Mouse (Mus musculus): Measurements from ENCODE around the gene Rsad1. TPM values are rescaled to one million over a fixed set of nuclear protein-coding genes. Genes with fewer than 3 reads are reported as not detected.

The Rsad1 gene
- total RNA-seq (2017): 1.6 to 4.8 TPM (median 3.1 TPM) in 3 replicates

DNA sequence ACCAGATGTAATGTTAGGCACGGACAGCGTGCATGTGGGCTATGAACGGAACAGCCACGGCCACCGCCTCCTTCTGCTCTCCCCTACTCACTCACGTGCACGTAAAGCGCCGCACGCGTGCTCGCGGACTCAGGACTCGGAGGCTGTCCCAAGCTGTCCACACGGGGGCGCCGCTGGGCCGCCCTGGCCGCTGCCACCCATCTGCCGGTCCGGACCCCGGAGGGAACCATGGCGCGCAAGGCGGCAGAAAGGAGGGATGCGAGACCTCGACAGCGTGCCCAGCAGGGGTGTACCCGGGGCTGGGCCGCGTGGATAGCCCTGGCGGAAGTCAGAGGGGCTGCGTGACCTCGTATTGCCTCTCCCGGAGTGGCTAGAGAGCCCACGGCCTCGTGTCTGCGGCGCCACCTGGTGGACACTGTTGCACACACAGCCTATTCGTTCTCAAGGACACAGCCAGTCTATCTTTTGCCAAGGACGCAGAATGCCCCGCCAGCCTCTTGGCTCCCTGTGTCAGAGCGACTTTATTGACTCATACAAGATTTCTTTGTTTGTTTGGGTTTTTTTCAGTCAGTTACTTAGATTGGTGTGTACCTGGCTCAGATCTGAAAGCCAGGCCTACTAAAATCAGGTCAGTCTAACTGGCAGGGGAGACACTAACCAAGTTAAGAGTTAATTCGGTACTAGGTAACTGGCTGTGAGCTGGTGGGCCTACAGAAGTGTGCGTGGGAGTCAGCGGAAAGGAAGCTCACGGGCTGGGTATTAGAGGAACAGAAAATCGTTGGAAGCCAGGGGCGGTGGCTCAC, at the start of gene Rsad1:
TSS of gene Rsad1 (minus strand) at position 368 of the 803 bp plus-strand sequence.
- peak; percentile 91 for ATAC-seq (replicated peaks; ENCODE audit: insufficient number of reproducible peaks, low FRiP score, low TSS enrichment, poor library complexity, severe bottlenecking)

DNA sequence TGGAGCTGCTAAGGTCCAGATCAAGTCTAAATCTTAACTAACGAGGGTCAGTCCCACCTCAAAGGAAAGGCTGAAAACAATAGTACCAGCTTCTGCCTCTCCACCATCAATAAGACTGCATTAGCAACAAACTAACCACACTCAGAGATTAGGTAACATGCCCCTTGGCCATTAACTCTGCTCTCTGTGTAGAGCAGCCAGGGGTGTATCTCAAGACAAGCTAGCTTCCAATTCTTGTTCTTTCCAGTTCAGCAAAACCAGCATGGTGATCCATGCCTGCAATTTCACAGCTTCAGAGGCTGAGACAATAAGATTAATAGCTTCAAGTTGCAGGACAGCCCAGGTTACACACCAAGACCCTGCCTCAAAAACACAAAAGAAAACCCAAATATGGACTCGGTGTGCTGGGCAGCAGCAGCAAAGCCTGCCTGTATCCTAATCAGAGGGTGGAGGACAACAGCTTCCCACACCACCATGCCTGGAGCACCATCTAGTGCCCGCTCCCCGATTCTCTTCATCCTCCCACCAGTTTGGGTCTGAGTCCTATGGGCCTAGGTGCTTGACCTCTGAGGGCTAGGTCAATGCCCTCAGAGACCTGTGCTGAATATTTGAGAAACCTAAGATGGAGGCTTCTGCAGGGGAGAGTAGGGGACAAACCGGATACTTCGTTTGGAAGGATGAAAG, 49.5 kb upstream of the Rsad1 start:
- no peak for ATAC-seq (replicated peaks; ENCODE audit: insufficient number of reproducible peaks, low FRiP score, low TSS enrichment, poor library complexity, severe bottlenecking)

DNA sequence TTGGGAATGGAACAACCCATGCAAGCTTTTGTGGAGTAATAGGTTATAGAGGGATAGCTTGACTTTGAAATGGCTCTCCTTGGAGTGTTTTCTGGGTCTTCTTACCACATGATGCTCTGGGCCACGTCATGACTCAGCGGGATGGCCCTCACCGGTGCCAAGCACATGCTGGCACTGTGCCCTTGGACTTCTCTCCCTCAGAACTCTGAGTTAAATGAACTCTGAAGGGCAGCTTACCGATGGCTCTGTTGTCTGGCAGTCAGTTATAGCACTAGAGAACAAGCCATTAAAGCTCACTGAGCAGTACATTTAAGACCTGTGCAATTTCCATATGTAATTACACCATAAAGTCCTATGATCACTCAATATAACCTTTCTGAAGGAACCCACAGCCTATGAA, 48.3 kb upstream of the Rsad1 start:
- no peak for ATAC-seq (replicated peaks; ENCODE audit: insufficient number of reproducible peaks, low FRiP score, low TSS enrichment, poor library complexity, severe bottlenecking)

DNA sequence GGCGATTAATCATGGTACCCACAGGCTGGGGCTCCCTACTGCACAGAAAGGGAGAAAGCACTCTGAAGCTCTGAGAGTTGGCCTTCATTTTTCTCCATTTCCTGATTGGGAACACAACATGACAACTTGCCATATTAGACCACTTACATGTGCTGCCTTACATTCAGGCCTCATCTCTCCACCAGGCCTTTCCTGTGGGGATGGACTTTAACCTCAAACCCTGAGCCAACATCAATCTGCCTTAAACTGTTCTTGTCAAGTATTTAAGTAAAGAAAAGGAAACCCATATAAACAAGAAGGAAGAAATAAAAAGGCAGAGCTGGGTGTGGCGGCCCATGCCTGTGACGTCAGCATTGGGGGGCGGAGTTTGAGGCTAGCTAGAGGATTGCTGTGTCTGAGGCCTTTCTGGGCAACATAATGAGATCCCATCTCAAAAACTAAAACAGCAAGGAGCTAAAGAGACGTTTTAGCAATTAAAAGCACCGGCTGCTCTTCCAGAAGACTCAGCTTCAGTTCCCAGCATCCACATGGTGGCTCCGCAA, 47.3 kb upstream of the Rsad1 start:
- peak; percentile 72; the same call in 1 of the 2 replicates for ATAC-seq (replicated peaks; ENCODE audit: insufficient number of reproducible peaks, low FRiP score, low TSS enrichment, poor library complexity, severe bottlenecking)

DNA sequence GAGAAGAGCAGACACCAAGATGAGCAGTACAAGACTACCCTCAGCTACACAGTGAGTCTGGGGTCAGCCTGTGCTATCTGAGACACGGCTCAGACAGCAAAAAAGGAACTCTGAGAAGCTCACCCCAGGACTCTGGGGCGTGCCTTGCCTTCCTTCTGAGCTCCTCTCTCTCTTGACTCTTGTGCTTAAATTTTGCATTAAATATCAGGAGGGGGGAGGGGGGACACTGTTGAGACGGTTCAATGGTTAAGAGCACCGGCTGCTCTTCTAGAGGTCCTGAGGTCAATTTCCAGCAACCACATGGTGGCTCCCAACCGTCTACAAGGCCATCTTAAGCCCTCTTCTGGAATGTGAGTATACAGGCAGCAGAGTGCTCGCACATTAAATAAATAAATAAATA, 38.5 kb upstream of the Rsad1 start:
- no peak for ATAC-seq (replicated peaks; ENCODE audit: insufficient number of reproducible peaks, low FRiP score, low TSS enrichment, poor library complexity, severe bottlenecking)

DNA sequence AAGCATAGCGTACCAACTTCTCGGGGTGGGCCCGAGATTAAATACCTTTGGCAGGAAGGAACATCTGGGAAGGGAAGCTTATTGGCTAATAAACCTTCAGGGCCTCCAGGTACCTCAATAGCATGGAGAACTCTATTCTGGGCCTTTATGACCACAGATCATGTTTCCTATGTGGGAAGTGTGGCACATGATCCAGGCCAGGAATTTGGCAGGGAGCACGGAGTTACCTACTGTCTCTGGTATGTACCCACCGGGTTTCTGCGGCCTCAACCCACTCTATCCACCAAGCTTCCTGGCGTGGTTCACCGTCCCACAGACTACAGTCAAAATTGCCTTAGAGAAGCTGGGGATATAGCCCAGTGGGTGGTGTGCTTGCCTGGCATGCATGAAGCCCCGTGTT, 36.0 kb upstream of the Rsad1 start:
- ATAC-seq (replicated peaks; ENCODE audit: insufficient number of reproducible peaks, low FRiP score, low TSS enrichment, poor library complexity, severe bottlenecking): no peak

DNA sequence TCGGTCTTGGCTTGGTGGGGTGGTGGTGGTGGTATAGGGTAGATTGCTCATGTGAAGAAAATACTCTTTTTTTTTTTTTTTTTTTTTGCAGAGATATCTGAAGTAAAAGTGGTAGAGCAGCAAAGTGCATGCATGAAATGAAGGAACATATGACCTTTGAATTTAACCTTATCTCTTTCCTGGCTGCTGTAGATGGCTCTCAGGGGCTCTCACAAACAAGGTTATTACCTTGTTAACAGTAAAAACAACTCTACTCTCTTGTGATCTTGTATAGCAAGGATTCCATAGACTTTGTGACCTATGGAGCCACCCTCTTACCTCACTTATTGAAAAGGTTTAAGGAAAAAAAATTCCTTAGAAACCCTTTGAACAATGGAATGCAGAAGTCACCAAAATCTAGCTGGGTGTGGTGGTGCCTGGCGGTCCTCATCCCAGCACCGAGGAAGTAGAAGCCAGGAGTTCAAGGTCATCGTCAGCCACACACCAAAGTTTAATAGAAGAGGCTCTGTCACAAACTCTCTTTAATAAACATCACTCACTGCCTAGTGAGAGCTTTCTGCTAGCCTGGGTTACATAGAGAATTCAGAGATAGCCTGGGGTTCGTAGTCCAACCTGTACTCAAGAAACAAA, 31.2 kb upstream of the Rsad1 start:
- no peak for ATAC-seq (replicated peaks; ENCODE audit: insufficient number of reproducible peaks, low FRiP score, low TSS enrichment, poor library complexity, severe bottlenecking)

DNA sequence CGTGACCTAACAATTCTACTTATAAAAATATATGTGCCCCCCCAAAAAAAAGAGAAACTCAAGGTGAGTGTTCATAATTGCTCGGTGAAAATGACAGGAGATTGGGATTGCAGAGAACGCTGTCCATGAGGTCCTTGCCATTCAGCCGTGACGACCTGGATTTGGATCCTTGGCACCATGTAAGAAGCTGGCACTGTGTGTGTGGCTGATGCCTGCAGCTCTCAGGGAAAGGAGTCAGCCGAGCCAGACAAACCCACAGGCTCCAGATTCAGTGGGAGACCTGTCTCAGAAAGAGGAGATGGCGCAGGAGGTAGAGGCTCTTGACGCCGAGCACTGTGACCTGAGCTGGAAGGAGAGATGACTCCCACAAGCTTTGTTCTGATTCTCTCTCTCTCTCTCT, 27.3 kb upstream of the Rsad1 start:
- ATAC-seq (replicated peaks; ENCODE audit: insufficient number of reproducible peaks, low FRiP score, low TSS enrichment, poor library complexity, severe bottlenecking): no peak

DNA sequence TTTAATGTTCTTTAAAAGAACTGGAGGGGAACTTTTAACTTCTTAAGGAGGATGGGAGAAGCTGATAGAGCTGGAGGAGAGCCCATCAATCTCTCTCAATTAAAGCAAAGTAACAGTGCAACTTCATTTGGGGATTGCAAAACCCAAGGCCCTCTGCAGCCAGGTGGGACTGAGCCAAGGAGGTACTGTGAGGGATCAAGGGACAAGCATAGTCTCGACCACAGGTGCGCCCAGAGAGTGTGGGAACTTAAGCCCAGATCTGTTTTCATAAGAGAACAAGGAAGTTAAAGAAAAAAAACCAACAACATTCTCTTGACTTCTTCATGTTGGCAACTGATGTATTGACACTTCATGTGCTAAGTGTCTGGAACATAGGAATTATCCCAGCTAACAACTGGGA, 26.0 kb upstream of the Rsad1 start:
- no peak for ATAC-seq (replicated peaks; ENCODE audit: insufficient number of reproducible peaks, low FRiP score, low TSS enrichment, poor library complexity, severe bottlenecking)

DNA sequence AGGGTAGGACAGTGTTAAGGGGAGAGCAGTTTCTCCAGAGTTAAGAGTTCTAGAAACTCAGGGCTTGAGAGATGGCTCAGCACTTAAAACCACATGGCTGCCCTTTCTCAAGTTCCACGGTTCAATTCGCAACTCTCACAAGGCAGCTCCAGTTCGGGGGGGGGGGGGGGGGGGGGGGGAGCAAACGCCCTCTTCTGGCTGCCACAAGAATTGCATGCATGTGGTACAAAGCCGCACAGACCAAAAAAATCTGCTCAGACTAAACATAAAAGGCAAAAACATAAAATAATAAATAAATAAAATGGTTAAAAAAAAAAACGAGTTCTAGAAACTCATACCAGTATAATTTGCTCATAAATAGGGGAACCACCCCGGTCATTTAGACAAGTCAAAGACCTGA, 25.5 kb upstream of the Rsad1 start:
- ATAC-seq (replicated peaks; ENCODE audit: insufficient number of reproducible peaks, low FRiP score, low TSS enrichment, poor library complexity, severe bottlenecking): no peak

DNA sequence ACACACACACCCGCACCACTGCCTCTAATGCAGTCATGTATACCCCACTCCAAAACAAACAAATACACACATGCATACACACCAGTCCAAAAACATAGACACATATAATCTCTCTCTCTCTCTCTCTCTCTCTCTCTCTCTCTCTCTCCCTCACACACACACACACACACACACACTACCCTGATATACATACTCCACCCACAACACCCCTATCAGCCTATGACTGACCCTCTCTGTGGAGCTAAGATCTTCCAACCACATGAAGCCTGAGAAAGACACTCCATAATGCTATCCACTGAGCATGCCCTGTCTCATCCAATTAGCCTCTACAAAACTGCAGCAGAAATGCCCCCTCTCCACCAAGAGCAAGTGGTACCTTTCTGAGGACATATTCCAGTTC, 22.8 kb upstream of the Rsad1 start:
- no peak for ATAC-seq (replicated peaks; ENCODE audit: insufficient number of reproducible peaks, low FRiP score, low TSS enrichment, poor library complexity, severe bottlenecking)

DNA sequence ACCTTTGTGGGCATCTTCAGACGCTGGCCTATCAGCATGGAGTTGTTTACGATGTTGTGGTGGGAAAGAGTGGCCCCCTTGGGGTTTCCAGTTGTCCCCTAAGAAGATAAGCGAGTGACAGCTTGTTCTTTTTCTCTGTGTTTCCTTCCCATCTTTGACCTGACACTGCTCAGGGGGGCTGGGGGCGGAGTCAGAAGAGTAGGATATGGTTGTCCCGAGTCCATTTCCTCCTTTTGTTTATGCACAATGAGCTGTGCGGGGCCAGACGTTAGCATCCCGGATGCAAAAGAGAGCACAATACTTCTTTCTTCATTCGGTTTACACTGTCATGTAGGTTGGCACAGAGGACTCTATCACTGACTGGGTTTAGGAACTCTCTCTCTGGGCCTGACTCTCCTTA, 21.6 kb upstream of the Rsad1 start:
- ATAC-seq (replicated peaks; ENCODE audit: insufficient number of reproducible peaks, low FRiP score, low TSS enrichment, poor library complexity, severe bottlenecking): no peak

DNA sequence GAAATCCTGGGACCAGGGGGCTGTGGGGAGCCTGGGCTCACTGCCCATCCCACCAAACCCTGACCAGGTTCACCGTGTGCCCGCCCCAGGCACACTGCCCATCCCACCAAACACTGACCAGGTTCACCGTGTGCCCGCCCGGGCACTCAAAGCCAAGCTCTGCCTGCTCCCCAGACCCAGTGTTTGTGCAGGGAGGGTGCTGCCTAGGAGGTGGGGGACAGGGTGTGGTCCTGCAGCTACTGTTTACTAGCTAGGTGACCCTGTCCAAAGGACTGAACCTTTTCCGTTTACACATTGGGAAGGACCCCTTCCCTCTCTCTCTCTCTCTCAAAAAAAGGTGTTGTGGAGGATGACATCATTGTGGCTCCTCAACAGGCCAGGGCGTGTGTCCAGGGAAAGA, 18.3 kb upstream of the Rsad1 start:
- no peak for ATAC-seq (replicated peaks; ENCODE audit: insufficient number of reproducible peaks, low FRiP score, low TSS enrichment, poor library complexity, severe bottlenecking)

DNA sequence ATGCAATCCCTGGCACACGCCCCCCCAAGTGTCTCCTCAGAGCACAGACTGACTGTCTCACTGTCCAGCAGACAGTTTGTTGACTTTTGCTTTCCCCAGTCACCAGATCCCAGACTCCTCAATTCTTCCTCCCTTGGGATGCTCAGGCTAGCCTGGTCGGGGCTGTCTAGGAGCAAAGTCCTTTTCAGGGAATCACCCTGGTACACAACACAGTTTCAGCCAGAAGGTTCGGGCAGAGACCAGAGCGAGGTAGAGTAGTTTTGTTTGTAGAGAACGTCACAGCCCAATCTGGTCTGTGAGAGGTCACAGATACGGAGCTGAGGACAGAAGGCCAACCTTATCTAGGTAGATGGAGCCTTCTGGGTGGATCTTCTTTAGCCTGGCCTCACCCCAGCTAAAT, 17.5 kb upstream of the Rsad1 start:
- ATAC-seq (replicated peaks; ENCODE audit: insufficient number of reproducible peaks, low FRiP score, low TSS enrichment, poor library complexity, severe bottlenecking): no peak

DNA sequence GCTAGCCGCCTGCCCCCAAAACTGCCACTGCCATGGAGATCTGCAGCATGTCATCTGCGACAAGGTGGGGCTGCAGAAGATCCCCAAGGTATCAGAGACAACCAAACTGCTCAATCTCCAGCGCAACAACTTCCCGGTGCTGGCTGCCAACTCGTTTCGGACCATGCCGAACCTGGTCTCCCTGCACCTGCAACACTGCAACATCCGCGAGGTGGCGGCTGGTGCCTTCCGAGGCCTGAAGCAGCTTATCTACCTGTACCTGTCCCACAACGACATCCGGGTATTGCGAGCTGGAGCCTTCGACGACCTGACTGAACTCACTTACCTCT, 16.1 kb upstream of the Rsad1 start:
- ATAC-seq (replicated peaks; ENCODE audit: insufficient number of reproducible peaks, low FRiP score, low TSS enrichment, poor library complexity, severe bottlenecking): no peak

DNA sequence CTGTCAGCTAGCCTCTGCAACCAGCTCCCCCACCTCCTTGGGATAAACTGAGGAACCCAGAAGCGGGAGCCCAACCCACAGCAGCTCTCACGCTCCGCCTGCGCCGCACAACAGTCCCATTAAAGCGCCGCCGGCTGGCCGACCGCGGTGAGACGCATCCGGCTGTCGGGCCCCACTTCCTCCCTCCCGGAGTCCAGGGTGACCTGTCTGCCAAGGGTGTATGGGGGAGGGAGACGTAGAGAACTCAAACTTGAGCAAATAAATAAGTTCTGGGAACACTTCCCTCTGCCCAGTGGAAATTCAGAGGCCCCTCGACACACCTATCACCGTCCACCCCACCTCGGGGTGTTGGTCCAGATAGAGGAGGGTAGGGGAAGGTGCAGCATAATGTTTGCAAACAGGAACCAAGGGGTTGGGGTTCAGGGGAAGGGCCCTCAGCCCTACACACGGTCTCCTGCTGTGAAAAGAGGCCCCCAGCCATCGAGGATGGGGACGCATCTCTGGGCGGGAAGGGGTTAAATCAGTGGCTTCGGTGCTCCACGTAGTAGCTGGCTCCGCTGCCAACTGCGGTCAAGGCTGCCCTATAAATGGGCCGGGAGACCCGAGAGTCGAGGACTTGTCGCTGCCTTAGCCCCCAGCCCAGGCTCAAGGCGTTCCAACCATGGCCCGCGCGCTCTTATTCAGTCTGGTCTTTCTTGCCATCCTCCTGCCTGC, 15.5 kb upstream of the Rsad1 start, which contains the start of gene Chad:
TSS of gene Chad (plus strand) at position 611 of the 714 bp plus-strand sequence.
- peak; percentile 40; the same call in 1 of the 2 replicates for ATAC-seq (replicated peaks; ENCODE audit: insufficient number of reproducible peaks, low FRiP score, low TSS enrichment, poor library complexity, severe bottlenecking)

DNA sequence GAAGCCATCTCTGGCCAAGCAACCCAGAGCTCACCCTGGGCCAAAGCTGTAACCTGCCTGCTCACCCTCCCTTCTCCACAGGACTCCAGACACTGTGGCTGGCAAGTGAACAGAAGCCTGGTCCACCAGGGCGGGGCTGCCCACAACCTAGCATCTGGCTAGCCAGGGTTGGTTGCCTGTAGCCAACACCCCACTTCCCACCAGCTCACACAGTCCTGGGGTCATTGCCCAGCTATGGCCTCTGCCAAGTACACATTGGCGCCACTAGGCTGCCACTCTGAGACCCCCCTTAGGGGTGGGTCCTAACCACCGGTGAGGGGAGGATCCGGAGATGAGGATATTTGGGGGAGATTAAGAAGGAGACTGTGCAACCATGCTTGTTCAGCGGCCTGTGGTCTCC, 14.8 kb upstream of the Rsad1 start:
- ATAC-seq (replicated peaks; ENCODE audit: insufficient number of reproducible peaks, low FRiP score, low TSS enrichment, poor library complexity, severe bottlenecking): no peak

DNA sequence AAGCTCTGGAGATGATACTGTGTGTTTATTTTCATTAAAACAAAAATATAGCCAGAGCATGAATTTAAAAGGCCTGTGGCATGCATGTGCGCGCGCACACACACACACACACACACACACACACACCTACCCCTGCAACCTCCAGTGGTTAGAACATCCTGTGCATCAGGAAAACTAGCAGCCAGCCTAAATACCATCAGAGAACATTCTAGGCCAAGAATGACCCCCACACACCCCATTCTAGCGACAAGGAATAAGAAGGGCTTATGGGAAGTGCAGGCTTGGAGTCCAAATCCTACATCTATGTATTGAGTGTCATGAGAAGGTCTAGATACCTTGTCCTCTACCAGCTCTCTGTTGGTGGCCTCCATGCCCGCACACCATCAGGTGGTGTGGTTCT, 14.3 kb upstream of the Rsad1 start:
- ATAC-seq (replicated peaks; ENCODE audit: insufficient number of reproducible peaks, low FRiP score, low TSS enrichment, poor library complexity, severe bottlenecking): no peak

DNA sequence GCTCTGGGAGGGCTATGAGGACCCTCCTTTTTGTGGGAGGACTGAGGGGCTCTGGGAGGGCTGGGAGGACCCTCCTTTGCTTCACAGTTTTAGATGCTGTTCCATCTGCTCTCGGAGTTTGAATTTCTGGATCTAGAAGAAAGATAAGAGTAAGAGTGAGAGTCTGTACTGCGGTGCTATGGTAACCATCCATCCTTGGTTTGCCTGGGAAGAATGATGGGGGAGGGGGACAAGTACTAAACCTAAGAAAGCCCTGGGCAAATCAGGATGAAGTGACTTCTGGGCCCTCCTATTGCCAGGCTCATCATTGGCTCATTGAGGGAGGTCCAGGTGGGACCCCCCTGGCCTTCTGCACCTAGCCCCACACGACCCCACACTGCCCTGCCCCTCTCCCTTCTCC, 9.2 kb upstream of the Rsad1 start:
- ATAC-seq (replicated peaks; ENCODE audit: insufficient number of reproducible peaks, low FRiP score, low TSS enrichment, poor library complexity, severe bottlenecking): no peak
